Mouse (Mus musculus): Measurements from ENCODE around the gene Usp39. TPM values are rescaled to one million over a fixed set of nuclear protein-coding genes. Genes with fewer than 3 reads are reported as not detected.

Gene Usp39
- total RNA-seq, 2 experiments from 2014 or later, result 62.9 to 63.4 TPM

Other genes starting within 250 kb of the Usp39 start
- gene St3gal5, start 247.6 kb downstream of the Usp39 start, total RNA-seq (2015; ENCODE audit: low replicate concordance), result 226 and 229 TPM in 2 replicates
- 231 and 263 TPM in 2 replicates for gene St3gal5, start 247.6 kb downstream of the Usp39 start, total RNA-seq (2017; ENCODE audit: low replicate concordance)
- gene Atoh8, start 109.6 kb downstream of the Usp39 start, total RNA-seq (2015; ENCODE audit: low replicate concordance), result not detected in 2 replicates
- not detected in 2 replicates for gene Atoh8, start 109.6 kb downstream of the Usp39 start, total RNA-seq (2017; ENCODE audit: low replicate concordance)
- not detected in 2 replicates for gene Sftpb, start 40.6 kb downstream of the Usp39 start, total RNA-seq (2015; ENCODE audit: low replicate concordance)
- gene Sftpb, start 40.6 kb downstream of the Usp39 start, total RNA-seq (2017; ENCODE audit: low replicate concordance), result not detected in 2 replicates
- gene 0610030E20Rik, start 2.1 kb upstream of the Usp39 start, total RNA-seq (2015; ENCODE audit: low replicate concordance), result 23.4 and 33.1 TPM in 2 replicates
- gene 0610030E20Rik, start 2.1 kb upstream of the Usp39 start, total RNA-seq (2017; ENCODE audit: low replicate concordance), result 21.6 and 29.3 TPM in 2 replicates
- gene Tmem150a, start 10.3 kb upstream of the Usp39 start, total RNA-seq (2015; ENCODE audit: low replicate concordance), result 3.2 and 11.7 TPM in 2 replicates
- gene Tmem150a, start 10.3 kb upstream of the Usp39 start, total RNA-seq (2017; ENCODE audit: low replicate concordance), result 0.61 TPM in 1 of 2 replicates, not detected in the other
- 68.5 and 96.0 TPM in 2 replicates for gene Rnf181, start 21.8 kb upstream of the Usp39 start, total RNA-seq (2015; ENCODE audit: low replicate concordance)
- gene Rnf181, start 21.8 kb upstream of the Usp39 start, total RNA-seq (2017; ENCODE audit: low replicate concordance), result 56.4 and 69.8 TPM in 2 replicates
- gene Vamp5, start 35.3 kb upstream of the Usp39 start, total RNA-seq (2015; ENCODE audit: low replicate concordance), result 85.1 and 98.0 TPM in 2 replicates
- gene Vamp5, start 35.3 kb upstream of the Usp39 start, total RNA-seq (2017; ENCODE audit: low replicate concordance), result 23.8 and 24.3 TPM in 2 replicates
- gene Vamp8, start 45.5 kb upstream of the Usp39 start, total RNA-seq (2015; ENCODE audit: low replicate concordance), result 234 and 259 TPM in 2 replicates
- 212 and 229 TPM in 2 replicates for gene Vamp8, start 45.5 kb upstream of the Usp39 start, total RNA-seq (2017; ENCODE audit: low replicate concordance)
- 1.4 and 7.1 TPM in 2 replicates for gene Ggcx, start 69.1 kb upstream of the Usp39 start, total RNA-seq (2015; ENCODE audit: low replicate concordance)
- gene Ggcx, start 69.1 kb upstream of the Usp39 start, total RNA-seq (2017; ENCODE audit: low replicate concordance), result 2.6 and 5.9 TPM in 2 replicates
- gene Mat2a, start 94.4 kb upstream of the Usp39 start, total RNA-seq (2015; ENCODE audit: low replicate concordance), result 299 and 345 TPM in 2 replicates
- gene Mat2a, start 94.4 kb upstream of the Usp39 start, total RNA-seq (2017; ENCODE audit: low replicate concordance), result 107 TPM in 2 replicates
- not detected in 2 replicates for gene Sh2d6, start 176.5 kb upstream of the Usp39 start, total RNA-seq (2015; ENCODE audit: low replicate concordance)
- gene Sh2d6, start 176.5 kb upstream of the Usp39 start, total RNA-seq (2017; ENCODE audit: low replicate concordance), result not detected in 2 replicates
- 9.0 and 15.5 TPM in 2 replicates for gene Capg, start 199.2 kb upstream of the Usp39 start, total RNA-seq (2015; ENCODE audit: low replicate concordance)
- 12.6 and 28.6 TPM in 2 replicates for gene Capg, start 199.2 kb upstream of the Usp39 start, total RNA-seq (2017; ENCODE audit: low replicate concordance)

Data from erythroid progenitor cell, adult 5-6 weeks (primary cell).